Mouse (Mus musculus) heart, adult 2 months (tissue): ENCODE data around the gene Kcnq5.

ENCODE experiments used
- CTCF ChIP-seq: fragments of 200-600 bp; IDR thresholded peaks from 2 replicates; pipeline ENCODE4 v1.8.1; 2022; ENCODE audit warnings: antibody characterized with exemption, mild to moderate bottlenecking, moderate library complexity
- EP300 ChIP-seq: fragments of 200-500 bp; IDR thresholded peaks from 2 replicates; pipeline ENCODE4 v1.6.1; 2011; ENCODE audit warnings: low read depth, low read length, control low read depth; ENCODE audit not compliant: insufficient read depth
- POLR2A ChIP-seq: fragments of 200-500 bp; IDR thresholded peaks from 2 replicates; pipeline ENCODE4 v1.6.1; 2011; ENCODE audit warnings: mild to moderate bottlenecking, low read depth, low read length, control low read depth; ENCODE audit not compliant: insufficient read depth

DNA sequence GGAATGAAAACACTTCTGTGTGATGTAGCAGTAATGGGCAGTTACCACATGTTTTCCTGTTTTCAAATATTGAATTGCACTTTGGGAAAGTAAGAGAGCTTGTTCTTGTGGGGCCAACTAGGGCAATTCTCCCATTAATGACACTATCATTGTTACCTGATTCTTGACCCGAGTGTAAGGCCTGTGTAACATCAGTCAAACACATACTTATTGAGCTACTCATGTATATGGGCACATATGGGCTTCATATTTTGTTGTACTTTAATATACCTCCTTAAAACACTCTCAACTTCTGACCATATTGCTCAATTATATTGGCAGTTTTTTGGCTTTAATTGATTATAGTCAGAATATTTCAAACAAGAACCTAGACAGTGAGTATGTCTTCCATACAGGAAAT lies 339.7 kb downstream of the Kcnq5 start:
- TF ChIP-seq POLR2A = no peak
- no peak for TF ChIP-seq CTCF
- TF ChIP-seq EP300 = no peak
